ENCODE assay signal across 17 mouse cellular contexts in genomic region chr11:77848131-77848530, GRCm38 (mm10). TPM values are rescaled to one million over a fixed set of nuclear protein-coding genes. Genes with fewer than 3 reads are reported as not detected.
DNase-seq lines count a peak whose midpoint lies in the region; ATAC-seq and TF ChIP-seq lines count a peak whose summit lies in the region.
"Had no signal": no experiment of that assay in that cellular context is flagged by ENCODE, and none has a peak within 500 bp of the region (broad histone marks: within the 10 kb centered on the region; RNA-seq: fewer than 3 reads in every experiment).

No protein-coding gene starts in this region.

- H3K27ac ChIP-seq in kidney, embryonic 16.5 days (ENCODE audit: low read length), result no peak overlapping the region
- H3K27ac ChIP-seq in cortical plate, adult 2 months (ENCODE audit: insufficient read depth, low read length), result peak overlapping the region; percentile 74
- peak overlapping the region; percentile 61 for H3K27ac ChIP-seq in hindbrain, embryonic 14.5 days
- H3K27ac ChIP-seq in neural tube, embryonic 14.5 days (ENCODE audit: low read depth, low read length), result peak overlapping the region; percentile 46; the same call in 1 of the 2 replicates
- H3K27ac ChIP-seq: embryonic facial prominence, embryonic 13.5 days; limb, embryonic 12.5 days had no signal

- TF ChIP-seq POLR2A in cortical plate, adult 2 months (IDR thresholded peaks at IDR 0.05; ENCODE audit: extremely low read depth, insufficient read depth, low read length), result no peak

- H3K9me3 ChIP-seq in kidney, embryonic 16.5 days (ENCODE audit: low read length), result no peaks in the 10 kb centered on the region
- no peaks in the 10 kb centered on the region for H3K9me3 ChIP-seq in hindbrain, embryonic 14.5 days (ENCODE audit: control insufficient read depth, low read length)
- no peaks in the 10 kb centered on the region for H3K9me3 ChIP-seq in neural tube, embryonic 14.5 days (ENCODE audit: control insufficient read depth, low read length)
- H3K9me3 ChIP-seq: embryonic facial prominence, embryonic 13.5 days; G1E; limb, embryonic 12.5 days; megakaryocyte, embryonic 14.5 days had no signal

- no peak for TF ChIP-seq CTCF in cortical plate, adult 2 months (IDR thresholded peaks at IDR 0.05; ENCODE audit: extremely low read depth, insufficient read depth, low read length)

- DNase-seq in kidney, postnatal 36 days, result no peak
- no peak for DNase-seq in hindbrain, embryonic 14.5 days (ENCODE audit: low spot score)
- DNase-seq in adrenal gland, adult 2 months, result no peak
- DNase-seq in adrenal gland, postnatal 14 days, result no peak
- DNase-seq in lung, postnatal 14 days, result no peak
- DNase-seq: B cell, adult 2 months; cerebellum, postnatal 25 days; layer of hippocampus, adult 9-11 months; liver, postnatal 0 days; thymus, adult 18-20 months had no signal

- peaks cover 4% of the 10 kb centered on the region for H3K27me3 ChIP-seq in kidney, embryonic 16.5 days (ENCODE audit: insufficient read depth, low read length)
- H3K27me3 ChIP-seq in hindbrain, embryonic 14.5 days (ENCODE audit: control insufficient read depth, insufficient read depth, low read length), result no peaks in the 10 kb centered on the region
- H3K27me3 ChIP-seq in neural tube, embryonic 14.5 days (ENCODE audit: control insufficient read depth, insufficient read depth, low read length), result no peaks in the 10 kb centered on the region
- H3K27me3 ChIP-seq: embryonic facial prominence, embryonic 13.5 days; megakaryocyte, embryonic 14.5 days had no signal

- peak; percentile 13; the same call in 1 of the 2 replicates for ATAC-seq in kidney, embryonic 16.5 days (ENCODE audit: low FRiP score, low TSS enrichment)
- no peak for ATAC-seq in hindbrain, embryonic 14.5 days (ENCODE audit: low FRiP score)
- ATAC-seq in neural tube, embryonic 14.5 days (ENCODE audit: low read depth), result no peak
- ATAC-seq: liver, postnatal 0 days had no signal

- peaks cover 47% of the 10 kb centered on the region for H3K36me3 ChIP-seq in kidney, embryonic 16.5 days (ENCODE audit: insufficient read depth, low read length)
- H3K36me3 ChIP-seq in hindbrain, embryonic 14.5 days (replicated peaks; ENCODE audit: control insufficient read depth, insufficient read depth), result peaks cover 77% of the 10 kb centered on the region
- H3K36me3 ChIP-seq in neural tube, embryonic 14.5 days (ENCODE audit: control insufficient read depth, insufficient read depth, low read length), result peaks cover 41% of the 10 kb centered on the region

- no peak overlapping the region for H3K4me2 ChIP-seq in kidney, embryonic 16.5 days (replicated peaks; ENCODE audit: low read depth, low read length)
- H3K4me2 ChIP-seq in hindbrain, embryonic 14.5 days (replicated peaks), result no peak overlapping the region
- H3K4me2 ChIP-seq in neural tube, embryonic 14.5 days (ENCODE audit: low read depth, low read length), result no peak overlapping the region
- H3K4me2 ChIP-seq: embryonic facial prominence, embryonic 13.5 days; limb, embryonic 12.5 days had no signal

- H3K4me1 ChIP-seq in kidney, embryonic 16.5 days (ENCODE audit: insufficient read depth, low read length), result peaks cover 24% of the 10 kb centered on the region
- H3K4me1 ChIP-seq in cortical plate, adult 2 months (ENCODE audit: control insufficient read depth, insufficient read depth, low read length), result peaks cover 9% of the 10 kb centered on the region
- peaks cover 64% of the 10 kb centered on the region for H3K4me1 ChIP-seq in hindbrain, embryonic 14.5 days (replicated peaks; ENCODE audit: control insufficient read depth, insufficient read depth, low read length)
- H3K4me1 ChIP-seq in neural tube, embryonic 14.5 days (ENCODE audit: control insufficient read depth, insufficient read depth, low read length), result peaks cover 40% of the 10 kb centered on the region

- no peak overlapping the region for H3K9ac ChIP-seq in kidney, embryonic 16.5 days (replicated peaks; ENCODE audit: low read length)
- peak overlapping the region; percentile 28 for H3K9ac ChIP-seq in hindbrain, embryonic 14.5 days
- no peak overlapping the region for H3K9ac ChIP-seq in neural tube, embryonic 14.5 days (replicated peaks; ENCODE audit: low read depth, low read length)
- H3K9ac ChIP-seq: embryonic facial prominence, embryonic 13.5 days; limb, embryonic 12.5 days; liver, postnatal 0 days had no signal

- 14% methylated on average over 5 of the region's 5 CpGs for WGBS in kidney, embryonic 16.5 days
- WGBS in hindbrain, embryonic 14.5 days, result 28% methylated on average over 5 of the region's 5 CpGs
- WGBS in neural tube, embryonic 14.5 days, result 26% methylated on average over 5 of the region's 5 CpGs

- H3K4me3 ChIP-seq in kidney, embryonic 16.5 days (ENCODE audit: low read length), result no peak overlapping the region
- no peak overlapping the region for H3K4me3 ChIP-seq in cortical plate, adult 2 months (ENCODE audit: insufficient read depth, low read length)
- no peak overlapping the region for H3K4me3 ChIP-seq in hindbrain, embryonic 14.5 days (replicated peaks; ENCODE audit: low read length)
- no peak overlapping the region for H3K4me3 ChIP-seq in neural tube, embryonic 14.5 days (ENCODE audit: low read depth, low read length)
- H3K4me3 ChIP-seq: embryonic facial prominence, embryonic 13.5 days; limb, embryonic 12.5 days; megakaryocyte, embryonic 14.5 days had no signal

RNA-seq across cellular contexts. Expression of gene Pipox, which starts 45.8 kb away (rescaled TPM):
- polyA plus RNA-seq in kidney, embryonic 16.5 days (2015; fragmentation: Nextera tagmentation; extraction: Ambion mirVana), result 14.7 and 16.0 TPM in 2 replicates
- polyA plus RNA-seq in cortical plate, adult 2 months (2012; rRNA removed), result 3.2 and 3.8 TPM in 2 replicates
- 2.8 and 6.1 TPM in 2 replicates for polyA plus RNA-seq in hindbrain, embryonic 14.5 days (2014; fragmentation: Nextera tagmentation; extraction: Ambion mirVana)
- polyA plus RNA-seq in neural tube, embryonic 14.5 days (2014; fragmentation: Nextera tagmentation; extraction: Ambion mirVana), result 4.6 and 6.7 TPM in 2 replicates
- total RNA-seq in adrenal gland, adult 2 months (2021), result 1 to 10 TPM in 1 of 2 experiments, under 1 TPM in 1; 0.35 to 1.8 TPM
- 3.0 and 4.3 TPM in 2 replicates for polyA plus RNA-seq in adrenal gland, adult 2 months (2012; rRNA removed)
- 3.7 and 21.3 TPM in 2 replicates for total RNA-seq in adrenal gland, postnatal 14 days (2021)
- total RNA-seq: G1E had no signal
- polyA plus RNA-seq: G1E had no signal
